Mouse (Mus musculus): ENCODE measurements at regions not wholly inside any gene's neighbourhood (a gene's known extent, or its start where the extent isn't known, plus 50 kb on each side); places are given as distances from the start of the nearest gene placed in this dataset.

DNA sequence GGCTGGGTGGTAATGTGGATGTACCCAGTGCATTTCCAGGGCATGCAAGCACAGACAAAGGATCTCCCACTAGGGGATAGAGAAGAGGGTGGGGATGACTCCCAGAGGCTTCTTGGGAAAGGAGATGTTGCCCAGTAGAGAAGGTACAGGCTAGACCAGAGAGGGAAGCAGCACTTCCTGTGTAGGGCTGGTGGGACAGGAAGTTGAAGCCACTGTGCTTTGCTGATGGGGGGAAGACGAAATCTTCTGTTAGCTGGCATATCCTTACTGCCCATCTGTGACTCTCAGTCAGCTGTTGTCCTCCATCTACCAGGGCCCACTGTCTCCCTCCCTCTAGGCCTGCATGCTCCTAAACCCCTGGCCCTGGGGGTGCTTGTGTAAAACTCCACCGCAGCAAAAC, 180.2 kb downstream of the Wdr11 start:
- DNase-seq (ENCODE audit: low read depth): peak; percentile 28

DNA sequence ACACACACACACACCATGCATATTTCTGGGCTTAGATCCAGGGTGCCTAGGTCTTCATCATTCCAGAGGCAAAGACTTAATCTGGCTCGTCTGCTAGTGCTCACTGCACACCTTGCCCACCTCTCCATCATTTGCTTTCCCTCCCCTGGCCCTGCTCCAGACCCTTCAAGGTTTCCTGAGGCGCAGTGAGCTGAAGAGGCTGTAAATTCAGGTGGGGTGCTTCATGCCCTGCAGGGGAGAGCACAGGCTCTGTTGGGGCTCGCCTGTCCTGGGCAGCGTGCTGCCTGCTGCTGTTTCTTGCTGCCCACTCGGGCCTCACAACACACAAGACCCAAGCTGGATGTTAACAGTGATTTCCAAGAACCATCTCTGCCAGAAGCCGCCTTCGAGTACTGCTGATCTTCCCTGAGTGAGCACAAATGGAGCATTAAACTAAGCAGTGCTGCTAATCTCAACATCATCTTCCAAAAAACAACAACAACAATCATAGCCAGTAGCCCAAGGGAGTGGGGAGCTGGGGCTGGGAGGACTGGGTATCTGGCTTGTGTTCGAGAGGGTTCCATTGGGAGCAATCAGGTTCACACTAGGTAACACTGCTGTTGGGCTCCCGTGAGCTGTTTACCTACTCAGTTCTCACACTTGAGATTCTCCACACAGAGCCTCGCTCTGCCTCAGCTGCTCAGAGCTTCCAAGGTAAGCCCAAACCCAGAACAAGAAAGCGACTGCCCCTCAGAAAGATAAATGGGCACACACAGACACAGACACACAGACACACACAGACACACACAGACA, 181.1 kb downstream of the Wdr11 start:
- DNase-seq (ENCODE audit: low read depth): no peak

DNA sequence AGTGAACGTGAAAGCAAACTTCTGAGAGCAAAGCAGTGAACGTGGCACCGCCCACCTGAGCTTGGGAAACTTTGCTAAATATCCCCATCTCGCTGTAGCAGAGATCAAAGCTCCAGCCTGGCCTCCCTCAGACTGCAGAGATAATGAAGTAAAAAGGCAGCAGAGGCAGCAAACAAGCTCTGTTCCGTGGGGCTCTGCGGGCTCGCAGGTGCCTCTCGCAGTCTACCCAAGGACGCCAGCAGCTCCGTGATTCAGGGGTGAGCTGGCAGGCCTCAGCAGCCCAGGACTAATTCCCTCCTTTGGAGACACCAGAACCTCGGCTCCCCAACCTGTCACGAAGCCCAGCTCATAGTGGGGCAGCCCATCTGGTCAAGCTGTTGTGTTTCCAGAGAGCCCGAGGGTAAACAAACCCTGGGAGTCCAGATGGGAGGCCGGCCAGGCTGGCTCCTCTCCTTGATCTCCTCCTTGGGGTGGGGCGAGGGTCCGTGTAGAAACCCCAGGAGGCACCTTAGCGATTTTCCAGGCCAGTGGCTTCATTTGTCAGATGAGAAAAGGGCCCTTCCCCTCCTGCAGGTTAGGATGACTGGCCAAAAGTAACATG, 182.7 kb downstream of the Wdr11 start:
- DNase-seq (ENCODE audit: low read depth): peak; percentile 76

DNA sequence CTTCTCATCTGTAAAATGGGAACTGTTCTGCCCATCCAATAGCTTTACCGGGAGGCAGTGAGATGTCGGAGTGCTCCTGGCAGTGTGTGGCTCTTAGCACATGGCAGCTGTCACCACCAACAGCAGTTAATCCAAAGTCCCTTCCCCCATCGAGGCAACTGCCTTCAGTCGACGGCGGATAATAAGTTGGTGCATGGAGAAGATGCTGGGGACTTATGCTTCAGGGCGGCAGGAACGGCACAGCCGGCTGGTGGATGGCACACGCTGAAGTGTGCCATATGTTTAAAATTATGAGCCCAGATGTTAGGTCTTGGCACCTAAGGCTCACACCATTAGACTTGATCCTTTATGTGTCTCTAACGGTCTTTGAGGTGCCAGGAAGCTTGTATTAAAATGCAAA, 183.5 kb downstream of the Wdr11 start:
- no peak for DNase-seq (ENCODE audit: low read depth)

DNA sequence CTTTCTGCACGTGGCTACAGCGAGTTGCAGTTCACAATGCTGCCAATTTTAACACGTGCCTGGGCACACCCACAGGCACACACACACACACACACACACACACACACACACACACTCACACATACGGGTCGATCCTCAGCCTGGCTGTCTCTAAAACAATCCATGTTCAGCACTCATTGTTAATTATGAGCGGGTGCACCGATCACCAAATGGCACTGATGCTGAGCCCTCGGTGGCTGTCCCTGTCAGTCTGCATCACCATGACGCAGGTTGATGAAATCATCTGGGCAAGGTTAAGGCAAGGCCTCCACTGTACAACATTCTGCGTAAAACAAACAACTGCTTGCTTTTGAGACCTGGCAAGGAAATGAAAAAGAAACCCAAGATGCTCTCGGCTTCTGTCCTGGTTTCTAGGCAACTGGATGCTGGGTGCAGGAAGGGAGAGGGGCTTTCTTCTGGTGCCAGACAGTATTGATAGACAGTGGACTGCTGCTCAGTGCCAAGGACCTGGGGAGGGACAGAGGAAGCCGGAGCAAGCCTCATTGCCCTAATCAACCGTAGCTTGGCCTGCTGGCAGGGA, 187.3 kb downstream of the Wdr11 start:
- DNase-seq (ENCODE audit: low read depth): peak; percentile 25

DNA sequence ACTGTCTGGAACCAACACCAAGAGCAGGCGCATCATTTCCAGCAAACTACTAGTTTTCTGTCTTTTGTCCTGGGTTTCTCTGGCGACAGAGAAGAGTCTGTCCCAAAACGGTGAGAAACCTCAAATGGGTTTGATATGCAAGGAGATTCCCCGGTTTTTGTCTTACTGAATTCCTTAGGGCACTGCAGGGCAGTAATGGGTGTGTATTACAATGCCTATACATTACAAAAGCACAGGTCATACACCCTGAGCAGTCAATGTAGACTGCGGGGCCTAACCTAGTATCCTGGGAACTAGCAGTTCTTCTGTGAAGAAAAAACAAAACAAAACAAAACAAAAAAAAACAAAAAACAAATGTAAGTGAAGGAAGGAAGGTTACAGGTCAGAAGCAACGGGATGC, 188.3 kb downstream of the Wdr11 start:
- no peak for DNase-seq (ENCODE audit: low read depth)

DNA sequence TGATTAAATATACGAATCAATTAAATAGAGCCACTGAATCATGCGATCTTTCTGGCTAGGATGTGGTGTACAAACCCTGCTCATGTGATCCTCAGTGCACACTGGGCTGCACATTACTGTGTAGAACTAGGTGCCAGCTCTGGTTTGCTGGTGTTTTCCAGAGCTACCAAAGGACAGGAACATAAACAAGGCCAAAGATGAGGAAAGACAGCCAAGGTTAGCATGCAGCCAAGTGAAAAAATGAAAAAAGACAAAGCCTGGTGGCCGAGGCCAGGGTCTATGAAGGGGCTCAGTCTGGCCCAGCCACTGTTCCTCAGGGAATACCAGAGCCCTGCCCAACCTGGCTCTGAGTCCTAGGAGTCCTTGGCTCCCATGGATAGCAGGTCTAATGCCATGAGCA, 190.1 kb downstream of the Wdr11 start:
- DNase-seq (ENCODE audit: low read depth): no peak

DNA sequence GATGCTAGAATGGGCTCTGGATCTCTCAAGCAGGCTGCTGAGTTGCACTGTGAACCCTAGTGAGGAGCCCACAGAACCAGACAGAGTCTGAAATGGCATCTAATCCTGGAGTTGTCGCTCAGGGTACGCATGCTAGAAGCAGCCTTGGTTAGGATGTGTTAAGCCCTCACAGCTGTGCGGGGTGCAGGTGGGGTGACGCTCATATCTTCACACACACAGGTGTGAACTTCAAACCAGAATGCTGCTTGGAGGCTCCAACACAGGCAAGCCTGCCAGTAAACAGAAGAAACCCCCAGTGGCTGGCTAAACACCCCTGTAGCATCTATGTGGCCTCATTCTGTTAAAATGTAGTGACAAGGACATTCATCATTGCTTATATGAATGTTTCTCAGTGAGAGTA, 193.3 kb downstream of the Wdr11 start:
- DNase-seq (ENCODE audit: low read depth): no peak

DNA sequence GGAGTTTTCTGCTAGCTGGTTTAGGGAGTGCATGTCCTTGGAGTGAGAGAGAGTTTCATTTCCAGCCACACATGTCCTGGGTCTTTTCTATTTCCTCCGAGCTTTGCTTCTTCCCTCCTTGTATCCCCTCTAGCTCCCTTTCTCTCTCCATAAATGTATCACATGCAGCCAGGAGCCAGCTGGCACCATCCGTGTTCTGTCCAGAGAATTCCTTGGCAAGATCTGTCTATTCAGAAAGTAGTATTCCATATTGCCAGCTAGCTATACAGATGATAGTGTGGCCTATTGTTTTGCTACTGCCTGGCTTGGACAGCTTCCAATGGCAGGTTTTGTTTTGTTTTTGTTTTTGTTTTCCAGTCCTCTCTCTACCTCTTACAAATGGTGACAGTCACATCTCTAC, 195.3 kb downstream of the Wdr11 start:
- no peak for DNase-seq (ENCODE audit: low read depth)

DNA sequence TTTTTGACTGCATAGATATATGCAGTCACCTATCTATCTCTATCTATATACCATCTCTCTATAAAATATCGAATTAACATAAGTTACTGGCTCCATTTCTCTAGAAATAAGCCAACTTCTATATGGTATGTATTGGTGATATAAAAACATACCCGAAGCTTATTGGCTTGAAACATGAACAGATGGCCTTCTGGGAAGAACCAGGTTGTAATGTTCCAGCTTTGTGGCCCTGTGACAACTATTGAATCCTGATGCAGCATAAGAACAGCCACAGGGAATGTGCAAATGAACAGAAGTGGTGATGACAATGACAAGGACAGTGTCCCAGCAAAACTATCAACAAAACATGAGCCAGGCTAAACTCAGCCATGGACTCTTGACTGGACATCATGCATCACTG, 196.1 kb downstream of the Wdr11 start:
- no peak for DNase-seq (ENCODE audit: low read depth)

DNA sequence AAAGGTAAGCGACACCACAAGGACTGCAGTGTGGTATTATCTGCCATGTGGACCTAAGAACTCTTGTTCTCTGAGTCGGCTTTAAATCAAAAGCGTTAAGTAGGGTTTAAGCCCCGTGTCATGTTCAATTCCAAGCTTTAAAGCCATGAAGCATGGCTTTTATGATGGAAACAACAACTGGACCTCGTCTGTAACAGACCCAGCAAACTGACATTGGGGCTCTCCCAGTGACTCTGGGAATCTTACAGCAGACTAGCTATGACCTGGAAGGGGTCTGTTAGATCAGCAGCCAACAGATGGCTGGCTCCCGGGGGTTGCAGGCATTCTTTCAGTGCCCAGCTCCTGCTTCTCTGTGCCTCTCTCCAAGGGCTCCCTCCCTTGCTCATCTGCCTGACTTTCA, 197.8 kb downstream of the Wdr11 start:
- DNase-seq (ENCODE audit: low read depth): no peak

DNA sequence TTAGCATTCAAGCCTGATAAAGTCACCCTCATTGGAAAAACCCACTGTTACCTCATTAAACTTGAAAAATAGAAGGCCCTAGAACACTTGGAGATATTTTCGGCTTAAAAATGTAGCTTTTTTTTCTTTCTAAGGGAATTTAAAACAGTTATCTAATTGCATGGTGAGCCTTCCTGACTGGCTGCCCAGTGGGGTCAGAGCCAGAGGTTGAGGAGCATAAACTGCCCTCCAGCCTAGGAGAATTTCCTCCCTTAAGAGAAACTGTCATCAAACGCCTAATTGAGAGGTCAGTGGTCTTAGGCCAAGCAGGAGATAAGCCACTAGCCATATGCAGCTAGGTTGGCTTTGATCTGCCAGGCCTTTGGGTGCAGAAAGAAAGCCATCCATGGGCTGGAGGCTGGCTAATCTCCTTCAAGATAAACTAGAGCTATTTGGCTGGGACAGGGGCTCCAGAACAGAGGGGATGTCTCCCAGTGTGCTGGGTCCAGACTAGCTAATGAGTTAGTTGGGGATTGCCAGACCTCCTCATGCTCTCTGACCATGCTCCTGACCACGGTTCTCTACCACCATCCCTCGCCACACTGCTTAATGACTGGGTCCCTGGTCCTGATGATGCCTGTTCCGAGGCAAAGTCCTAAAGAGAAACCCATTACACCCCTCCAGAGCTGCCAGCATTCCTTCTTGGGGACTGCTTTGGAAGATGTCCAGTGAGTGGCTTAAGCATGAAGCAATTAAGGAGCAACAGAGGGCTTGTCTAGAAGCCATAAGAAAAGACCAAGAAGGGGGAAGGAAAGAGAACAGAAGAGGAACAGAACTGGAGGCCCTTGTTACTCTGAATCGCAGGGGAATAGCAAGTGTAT, 199.2 kb downstream of the Wdr11 start:
- no peak for DNase-seq (ENCODE audit: low read depth)

DNA sequence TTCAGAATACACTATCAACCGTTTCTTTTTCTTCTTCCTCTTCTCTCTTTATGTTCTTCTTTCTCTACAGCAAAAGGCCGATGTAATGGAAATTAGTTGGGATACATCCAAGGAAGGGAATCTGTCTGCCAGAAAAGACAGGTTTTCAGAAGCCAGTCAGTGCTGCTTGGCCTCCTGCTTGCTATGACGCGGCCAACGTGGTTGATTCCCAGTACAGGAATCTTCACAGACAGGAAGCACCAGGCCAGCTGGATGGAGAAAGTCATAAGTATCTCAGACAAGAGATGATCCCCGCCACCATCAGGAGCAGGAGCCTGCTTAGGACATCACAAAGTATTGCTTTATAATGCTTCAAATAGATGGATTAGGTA, 199.8 kb downstream of the Wdr11 start:
- no peak for DNase-seq (ENCODE audit: low read depth)

DNA sequence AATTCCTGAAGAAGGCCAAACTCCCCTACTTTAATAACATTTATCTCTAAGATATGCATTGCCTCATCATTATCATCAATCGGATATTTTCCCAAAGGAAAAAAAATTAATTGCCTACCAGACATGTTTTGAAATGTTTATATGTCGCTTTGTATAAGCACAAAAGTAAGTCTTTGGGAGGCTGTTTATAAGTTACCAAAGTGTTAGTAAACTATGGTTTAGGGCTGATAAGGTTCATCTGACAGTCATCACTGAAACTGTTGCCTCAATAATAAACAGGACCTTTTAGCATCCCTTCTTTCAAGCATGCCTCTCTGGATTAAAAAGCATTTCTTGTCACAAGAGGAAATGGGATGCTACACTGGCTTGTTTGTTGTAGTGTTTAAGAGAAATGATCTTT, 202.1 kb downstream of the Wdr11 start:
- DNase-seq (ENCODE audit: low read depth): no peak

DNA sequence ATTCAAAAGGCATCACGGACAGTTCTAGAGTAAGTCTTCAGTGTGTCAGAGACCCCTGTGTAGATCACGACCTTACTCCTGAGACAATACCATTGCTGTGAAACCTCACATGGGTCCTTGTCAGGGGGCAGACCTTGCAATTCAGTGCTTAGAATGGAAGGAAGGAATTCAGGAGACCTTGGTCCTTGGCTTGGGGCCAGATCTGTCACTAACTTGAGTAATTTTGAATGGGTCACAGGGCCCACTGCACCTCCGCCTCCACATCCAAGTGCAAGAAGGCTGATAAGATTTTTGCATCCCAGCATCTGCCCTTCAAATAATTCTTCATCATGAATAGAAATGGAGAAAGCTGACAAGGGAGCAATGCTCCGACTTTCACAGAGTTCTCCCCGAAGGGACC, 202.6 kb downstream of the Wdr11 start:
- no peak for DNase-seq (ENCODE audit: low read depth)

DNA sequence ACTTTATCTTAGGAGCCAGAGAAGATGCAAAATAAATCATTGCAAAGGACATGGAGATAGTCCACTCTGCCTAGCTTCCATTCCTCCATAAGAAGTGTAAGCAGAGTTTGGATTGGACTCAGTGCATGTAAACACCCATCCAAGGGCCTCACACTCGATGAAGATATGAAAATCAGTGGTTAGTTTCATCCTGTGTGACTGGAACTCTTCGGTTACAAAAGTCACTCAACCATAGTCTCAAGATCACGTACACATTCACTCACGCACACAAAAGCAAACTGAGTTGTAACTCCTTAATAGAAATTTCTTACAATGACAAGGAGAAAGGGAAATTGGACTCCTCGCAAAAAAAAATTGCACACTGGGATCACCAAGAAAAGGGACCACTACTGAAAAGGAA, 206.9 kb downstream of the Wdr11 start:
- DNase-seq (ENCODE audit: low read depth): no peak

DNA sequence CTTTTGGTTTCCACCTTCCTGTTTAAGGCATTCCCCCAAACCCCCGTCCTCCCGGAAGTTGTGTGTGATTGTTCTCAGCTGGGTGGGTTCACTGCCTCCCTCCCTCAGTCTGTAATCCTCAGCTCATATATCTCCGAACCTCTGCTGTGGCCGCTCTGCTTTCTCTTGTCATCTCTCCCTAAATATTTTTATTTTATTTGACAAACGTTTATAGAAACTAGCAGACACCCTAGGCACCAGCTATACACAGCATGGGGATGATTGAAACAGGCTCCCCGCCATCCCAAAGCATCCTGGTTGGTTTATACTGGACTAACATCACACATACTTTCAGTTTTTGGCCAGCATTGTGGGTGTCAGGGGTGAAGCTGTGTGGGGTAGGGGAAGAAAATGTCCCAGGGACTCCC, 208.8 kb downstream of the Wdr11 start:
- DNase-seq (ENCODE audit: low read depth): no peak

DNA sequence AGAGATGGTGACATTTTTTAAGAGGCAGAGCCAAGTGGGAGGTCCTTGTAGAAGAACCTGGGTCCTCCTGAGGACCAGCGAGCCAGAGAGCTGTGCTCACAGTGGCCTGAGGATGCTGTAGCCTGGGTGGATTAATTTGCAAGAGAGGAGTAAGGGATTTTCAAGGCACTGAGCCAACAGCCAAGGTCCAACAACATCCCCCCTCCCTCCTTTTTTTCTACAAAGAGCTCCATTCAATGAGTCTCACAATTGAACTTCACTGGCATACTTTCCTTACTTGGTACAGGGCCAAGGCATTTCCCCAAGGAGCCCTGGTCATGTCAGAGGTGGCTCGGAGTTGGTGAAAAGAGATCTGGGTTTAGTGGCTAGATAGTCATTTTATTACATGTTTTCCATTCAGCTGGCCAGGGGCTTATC, 209.8 kb downstream of the Wdr11 start:
- no peak for DNase-seq (ENCODE audit: low read depth)

DNA sequence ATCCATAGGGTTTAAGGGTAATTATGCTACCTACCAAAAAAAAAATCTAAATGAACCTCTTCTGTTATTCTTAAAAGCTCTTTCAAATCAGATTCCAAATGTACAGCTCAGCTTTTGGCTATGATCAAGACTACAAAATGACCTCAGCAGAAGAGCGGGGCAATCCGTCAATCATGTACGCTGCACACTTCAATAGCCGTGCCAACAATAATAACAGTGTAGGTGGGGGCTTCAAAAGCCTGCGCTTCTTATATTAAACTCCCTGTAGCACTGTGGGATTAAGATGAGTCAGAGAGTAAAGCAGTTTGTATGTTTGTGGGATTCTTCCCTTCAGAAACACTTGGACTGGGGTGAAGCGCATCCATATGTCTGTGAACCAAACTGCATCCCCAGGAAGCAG, 210.5 kb downstream of the Wdr11 start:
- no peak for DNase-seq (ENCODE audit: low read depth)

DNA sequence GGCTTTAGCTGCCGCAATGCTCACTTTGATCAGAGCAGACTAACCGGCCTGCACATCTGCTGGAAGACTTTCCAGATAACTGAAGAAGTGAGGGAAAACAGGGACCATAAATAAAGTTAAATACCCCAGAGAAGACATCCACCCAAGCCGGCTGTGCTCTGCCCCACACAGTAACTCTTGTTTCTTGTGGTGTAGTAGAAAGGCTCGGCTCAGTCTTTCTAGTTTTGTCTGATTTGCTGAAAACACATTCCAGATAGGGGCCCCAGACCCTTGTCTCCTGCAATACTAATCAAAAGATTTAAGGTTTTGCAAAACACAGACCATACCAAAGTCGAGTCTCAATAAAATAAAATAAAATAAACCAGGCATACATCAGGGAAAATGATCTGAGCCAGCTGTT, 213.7 kb downstream of the Wdr11 start:
- no peak for DNase-seq (ENCODE audit: low read depth)

DNA sequence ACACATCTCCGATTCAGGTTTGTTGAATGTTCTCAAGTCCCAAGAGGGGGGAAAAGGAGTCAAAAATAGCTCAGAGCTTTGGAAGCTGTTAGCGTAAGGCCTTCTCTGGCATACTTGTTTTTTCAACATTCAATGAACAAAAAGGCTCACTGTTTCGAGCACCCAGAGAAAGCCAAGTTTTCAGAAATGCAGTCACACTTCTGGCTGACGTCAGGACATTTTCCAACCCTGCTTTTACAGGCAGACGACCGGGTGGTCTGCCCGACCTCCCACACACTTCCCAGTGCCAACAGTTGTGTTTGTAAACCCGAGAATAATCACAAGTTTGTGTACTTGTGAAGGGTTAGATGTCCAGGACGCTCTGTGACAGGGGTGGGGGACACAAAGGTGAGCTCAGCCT, 218.5 kb downstream of the Wdr11 start:
- no peak for DNase-seq (ENCODE audit: low read depth)

DNA sequence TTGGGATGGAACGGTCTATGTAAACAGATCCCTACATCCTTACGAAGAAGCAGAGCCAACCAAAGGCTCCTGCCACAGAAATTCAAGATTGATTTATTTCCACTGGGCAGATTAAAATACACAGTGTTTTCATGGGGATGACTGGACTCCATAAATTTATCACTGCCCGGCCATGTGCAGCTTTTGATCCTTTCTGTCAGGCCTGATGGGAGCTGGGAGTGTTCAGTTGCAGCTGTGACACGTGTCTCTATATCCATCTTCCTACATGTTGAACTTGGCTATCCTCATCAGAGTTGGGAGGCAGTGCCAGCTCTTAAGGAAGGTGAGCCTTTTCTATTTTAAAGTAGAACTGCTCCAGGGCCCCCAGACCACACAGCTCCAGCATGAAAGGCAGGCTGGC, 218.9 kb downstream of the Wdr11 start:
- DNase-seq (ENCODE audit: low read depth): no peak

All from naive thymus-derived CD4-positive, alpha-beta T cell, adult 2 months (primary cell).